Mouse (Mus musculus): Measurements from ENCODE around the gene Ndufb2.

The Ndufb2 gene

DNA sequence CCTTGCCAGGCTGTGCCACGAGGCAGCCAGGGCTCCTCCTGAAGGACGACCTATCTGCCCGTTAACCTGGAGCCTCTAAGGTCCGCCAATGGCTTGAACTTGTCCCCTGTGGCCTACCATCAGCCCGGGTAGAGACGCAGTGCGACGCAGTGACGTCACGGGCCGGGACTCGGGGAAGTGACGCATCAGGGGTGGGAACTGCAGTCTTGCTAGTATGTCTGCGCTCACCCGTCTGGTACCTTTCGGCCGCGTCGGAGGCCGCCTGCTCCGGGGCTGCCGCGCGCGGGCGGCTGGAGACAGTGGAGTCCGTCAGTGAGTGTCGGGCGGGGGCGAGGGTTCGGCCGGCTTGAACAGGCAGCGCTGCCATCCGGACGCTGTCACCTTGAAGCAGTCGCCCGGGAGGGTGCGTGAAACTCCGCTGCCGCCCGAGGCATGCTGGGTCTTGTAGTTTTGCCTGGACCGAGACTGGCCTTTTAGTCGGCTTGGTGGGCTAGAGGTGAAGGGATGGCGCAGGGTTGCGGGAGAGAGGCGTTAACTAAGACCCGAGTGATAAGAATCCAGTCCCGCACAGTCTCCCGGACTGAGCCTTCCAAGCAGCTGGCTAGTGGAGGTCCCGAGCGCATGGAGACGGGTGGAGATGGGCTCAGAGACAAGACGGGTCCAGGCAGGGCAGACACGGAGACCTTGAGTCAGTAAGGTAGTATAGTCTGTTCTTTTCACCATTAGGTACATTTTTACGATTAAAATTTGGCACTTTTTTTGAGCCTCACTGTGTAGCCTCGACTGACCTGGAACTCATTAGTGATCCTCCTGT is at the start of gene Ndufb2:
Ndufb2 (plus strand) TSS at position 174 of the 814 bp plus-strand sequence.
- peak; percentile 83 to 89 for DNase-seq

DNA sequence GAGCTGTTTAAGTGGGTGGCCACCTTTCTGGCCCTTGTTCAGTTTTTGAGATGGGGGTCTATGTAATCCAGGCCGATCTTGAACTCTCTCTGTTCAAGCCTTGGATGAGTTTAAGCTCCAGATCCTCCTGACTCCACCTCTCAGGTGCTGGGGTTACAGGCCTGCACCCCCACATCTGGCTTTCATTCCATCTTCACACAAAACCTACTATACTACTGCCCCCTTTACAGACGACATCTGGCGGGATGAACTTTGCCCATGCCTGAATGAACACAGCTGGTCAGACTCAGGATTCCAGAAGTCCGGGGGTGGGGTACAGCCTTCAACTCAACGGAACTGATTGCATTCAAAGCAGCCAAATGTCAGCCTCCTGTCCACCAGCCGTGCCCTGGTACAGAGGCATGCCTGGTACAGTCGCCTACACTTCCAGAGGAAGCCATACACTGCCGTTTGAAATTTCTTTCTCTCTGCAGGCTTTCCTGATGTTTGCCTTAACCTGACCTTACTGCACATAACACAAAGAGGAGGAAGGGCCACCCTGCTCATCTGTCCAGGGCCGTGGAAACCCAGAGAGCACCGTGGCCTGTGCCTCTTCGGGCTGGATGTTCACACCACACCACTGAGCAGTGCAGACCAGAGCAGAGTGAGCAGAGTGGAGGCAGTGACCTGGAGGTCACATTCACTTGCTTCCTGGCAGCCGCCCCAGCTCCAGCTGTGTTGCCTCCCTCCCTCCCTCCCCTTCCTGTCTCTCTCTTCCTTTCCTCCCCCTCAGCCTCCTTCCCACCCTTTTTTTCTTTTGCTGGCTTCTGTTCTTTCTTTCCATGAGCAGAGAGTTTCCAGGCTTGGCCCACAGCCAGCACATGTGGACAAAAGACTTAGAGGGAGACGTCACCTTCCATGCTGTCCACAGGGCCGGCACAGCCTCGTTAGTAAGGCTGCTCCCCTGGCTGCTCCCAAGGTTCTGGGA is 49.5 kb upstream of the Ndufb2 start:
- no peak for DNase-seq

DNA sequence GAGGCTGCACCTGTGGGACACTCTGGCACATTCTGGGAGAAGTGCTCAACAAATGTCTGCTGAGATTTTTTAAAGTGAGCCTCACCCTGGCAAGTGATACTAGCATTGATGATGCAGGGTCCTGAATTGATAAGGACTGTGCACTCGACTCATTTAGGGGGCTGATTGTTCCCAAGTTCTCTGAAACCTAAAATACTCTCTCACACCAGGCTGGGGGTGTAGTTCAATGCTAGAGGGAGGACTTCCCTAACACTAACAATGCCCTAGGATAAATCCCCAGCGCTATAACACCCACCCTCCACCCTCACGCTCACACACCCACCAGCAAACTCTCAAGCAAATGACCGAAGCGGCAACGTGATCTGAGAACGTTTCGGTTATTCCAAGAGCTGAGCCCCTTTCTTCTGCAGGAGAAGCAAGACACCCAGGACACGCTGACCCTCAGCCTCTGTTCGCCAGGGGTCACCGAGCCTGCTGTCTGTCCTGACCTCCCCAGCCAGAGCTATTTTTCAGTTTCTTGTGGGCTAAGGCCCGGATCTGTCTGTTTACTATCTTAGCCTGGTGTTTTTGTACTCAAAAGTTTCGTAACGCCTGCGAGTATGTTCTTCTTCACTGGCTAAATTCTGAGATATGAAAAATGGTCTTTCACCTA is 48.5 kb upstream of the Ndufb2 start:
- no peak for DNase-seq

DNA sequence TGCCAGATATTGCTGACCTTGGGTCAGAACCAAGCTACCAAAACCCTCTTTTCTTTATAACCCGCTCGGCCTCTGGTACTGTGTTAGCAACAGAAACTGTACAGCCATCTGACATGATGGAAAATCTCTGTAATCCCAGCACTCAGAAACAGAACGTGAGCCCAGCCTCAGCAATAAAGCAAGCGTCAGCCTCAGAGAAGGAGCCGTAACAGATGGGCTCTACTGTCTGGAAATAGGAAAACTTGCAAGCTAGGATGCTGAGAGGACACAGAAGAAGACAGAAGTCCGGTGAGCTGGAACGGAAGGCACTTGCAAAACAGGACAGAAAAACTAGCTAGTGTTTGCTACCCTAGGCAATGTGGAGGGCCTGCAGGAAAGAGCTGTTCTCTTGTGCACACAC is 46.9 kb upstream of the Ndufb2 start:
- no peak for DNase-seq

DNA sequence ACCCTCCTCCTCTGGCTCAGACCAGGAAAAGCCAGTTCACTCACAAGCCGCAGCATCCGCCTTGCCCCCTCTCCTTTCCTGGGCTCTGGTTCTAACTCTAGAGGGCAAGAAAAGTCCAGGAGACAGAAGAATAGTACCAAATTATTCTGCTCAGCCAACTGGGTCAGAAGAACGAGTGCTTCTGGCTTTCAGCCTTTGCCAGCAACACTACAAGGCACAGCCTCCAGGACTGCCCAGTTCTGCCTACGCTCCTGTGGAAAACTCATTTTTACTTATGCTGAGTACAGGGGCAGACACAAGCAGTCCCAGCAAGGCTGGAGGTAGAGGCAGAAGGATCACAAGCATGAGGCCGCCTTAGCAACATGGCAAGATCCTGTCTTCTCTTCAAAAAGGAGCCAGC is 44.3 kb upstream of the Ndufb2 start:
- DNase-seq, result no peak

GRCm38 (mm10) chr6:39551981-39552636 is 40.3 kb upstream of the Ndufb2 start:
- no peak for DNase-seq

DNA sequence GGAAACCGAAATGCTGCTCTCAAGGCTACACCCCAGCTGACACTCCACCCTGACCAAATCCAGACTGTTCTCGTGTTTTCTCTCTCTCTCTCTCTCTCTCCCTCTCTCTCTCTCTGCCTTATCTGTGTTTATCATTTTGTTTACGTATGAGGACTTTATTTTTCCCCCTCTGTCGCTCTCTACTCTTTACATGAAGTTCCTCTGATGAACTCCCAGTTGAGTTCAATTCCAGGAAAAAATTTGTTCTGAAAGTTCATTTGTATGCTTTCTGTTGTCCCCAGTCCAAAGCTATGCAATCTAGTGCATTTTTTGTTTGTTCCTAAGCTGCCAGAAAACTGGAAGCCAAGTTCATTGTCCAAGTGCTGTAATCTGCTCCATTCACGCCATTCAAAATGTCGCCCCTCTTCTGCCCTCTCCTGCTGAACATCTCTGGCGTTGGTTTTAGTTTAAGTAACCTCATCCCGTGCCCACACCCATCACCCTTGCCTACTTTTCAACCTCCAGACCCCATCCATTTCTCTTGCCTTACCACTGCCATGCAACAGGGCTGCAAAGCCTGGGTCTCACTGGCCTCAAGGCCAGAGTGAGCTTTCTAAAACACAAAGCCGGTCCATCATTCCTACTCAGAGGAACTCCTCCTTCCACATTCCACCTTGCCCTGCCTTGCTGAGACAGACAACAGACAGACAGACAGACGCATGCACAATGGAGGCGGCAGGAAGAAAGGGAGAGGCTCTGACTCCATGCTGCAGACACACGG is 37.3 kb upstream of the Ndufb2 start:
- no peak for DNase-seq

DNA sequence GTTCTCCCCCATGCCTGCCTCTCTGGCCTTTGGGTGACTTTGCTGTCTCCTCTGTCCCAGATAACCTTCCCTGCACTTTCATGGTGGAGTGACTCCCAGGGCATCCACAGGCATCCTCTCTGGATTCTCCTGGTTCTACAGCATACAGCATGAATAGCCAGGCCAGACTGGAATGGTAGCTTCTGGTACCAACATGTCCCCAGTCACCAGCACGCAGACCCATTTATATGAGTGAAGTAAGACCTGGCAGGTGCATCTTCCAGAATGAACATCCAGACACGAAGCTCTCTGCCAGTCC is 36.8 kb upstream of the Ndufb2 start:
- no peak for DNase-seq

GRCm38 (mm10) chr6:39556900-39557659 is 35.3 kb upstream of the Ndufb2 start:
- DNase-seq, result no peak

DNA sequence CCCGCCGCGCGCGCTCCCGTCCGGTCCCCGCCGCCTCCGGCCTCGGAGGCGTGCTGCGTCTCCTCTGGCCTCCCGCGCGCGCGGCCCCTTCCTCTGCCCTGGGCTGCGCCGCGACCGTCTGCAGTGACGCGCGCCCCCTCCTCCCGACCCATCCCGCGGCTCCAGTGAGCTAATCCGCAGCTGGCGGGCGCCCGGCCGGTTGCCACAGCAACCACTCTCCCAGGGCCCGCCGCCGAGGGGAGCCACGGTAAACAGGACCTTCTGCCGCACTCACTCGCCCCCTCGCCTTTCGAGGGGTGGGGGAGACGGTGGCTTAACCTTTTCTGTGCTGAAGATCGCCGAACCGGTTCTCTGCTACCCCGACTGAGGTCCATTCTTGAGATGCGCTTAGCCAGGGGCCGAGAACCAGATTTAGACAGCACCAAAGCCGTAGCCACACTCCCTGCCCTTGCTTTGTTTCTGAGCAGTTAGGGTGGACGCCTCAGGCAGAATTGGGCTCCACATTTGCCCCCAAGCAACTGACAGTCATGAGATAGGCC is 34.6 kb upstream of the Ndufb2 start, which contains the start of gene Dennd2a:
Dennd2a (minus strand) TSS at position 145 of the 539 bp plus-strand sequence.
- DNase-seq, result peak in 1 of 2 experiments; percentile 24

DNA sequence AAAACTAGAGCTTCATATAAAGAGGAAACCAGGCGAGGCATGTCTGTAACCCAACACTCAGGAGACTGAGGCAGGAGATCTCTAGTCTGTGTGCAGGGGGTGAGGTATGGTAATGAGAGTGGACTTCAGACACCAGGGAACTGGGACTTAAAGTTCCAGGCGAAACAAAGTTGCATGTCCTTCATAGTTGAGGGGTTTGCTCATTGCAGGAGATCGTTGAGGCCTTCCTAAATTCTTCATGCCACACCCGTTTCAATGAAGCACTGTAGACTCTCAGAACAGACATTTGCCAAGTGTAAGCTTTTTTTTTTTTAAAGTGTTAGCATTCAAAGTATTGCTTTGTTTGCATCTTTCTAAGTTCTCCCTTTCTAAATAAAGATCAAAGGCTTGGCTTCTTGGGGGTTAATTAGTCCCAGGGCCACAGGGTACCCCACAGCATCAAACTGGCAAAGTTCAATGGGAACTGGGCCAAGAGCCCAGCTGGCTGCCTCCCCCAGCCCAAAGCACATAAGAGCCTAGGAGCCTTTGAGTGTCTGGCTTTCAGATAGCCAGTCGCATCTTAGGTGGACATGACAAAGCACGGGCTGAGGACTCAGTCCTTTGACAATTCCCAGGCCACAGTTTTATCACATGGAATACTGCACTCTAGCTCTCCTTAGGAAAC is 33.0 kb upstream of the Ndufb2 start:
- no peak for DNase-seq

- peak in 1 of 2 experiments; percentile 39 for DNase-seq
Measured at GRCm38 (mm10) chr6:39562166-39563015, 30.0 kb upstream of the Ndufb2 start.

DNA sequence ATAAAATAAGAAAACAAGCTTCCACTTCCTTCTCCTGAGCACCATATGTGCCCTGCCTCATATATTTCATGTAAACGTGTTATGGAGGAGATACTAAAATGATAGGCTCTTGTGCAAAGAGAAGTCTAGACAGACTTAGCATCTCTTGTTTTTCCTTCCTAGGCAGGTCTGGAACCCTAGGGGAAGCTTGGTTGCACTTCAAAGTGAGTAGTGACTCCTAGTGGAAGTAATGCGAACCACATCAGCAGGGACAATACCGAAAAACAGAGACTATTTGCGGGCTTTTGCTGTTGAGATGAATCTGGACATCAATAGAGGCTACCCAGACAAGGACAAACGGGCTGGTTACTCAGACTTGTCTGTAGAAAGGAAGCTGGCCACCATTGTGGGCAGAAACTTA is 24.8 kb upstream of the Ndufb2 start:
- DNase-seq, result no peak

- DNase-seq, result no peak
Measured at GRCm38 (mm10) chr6:39570426-39570825, 21.9 kb upstream of the Ndufb2 start.

- peak; percentile 69 to 72 for DNase-seq
Measured at GRCm38 (mm10) chr6:39573791-39574554, 18.4 kb upstream of the Ndufb2 start, which contains the start of gene Adck2. Adck2 (plus strand) TSS chr6:39573873.

DNA sequence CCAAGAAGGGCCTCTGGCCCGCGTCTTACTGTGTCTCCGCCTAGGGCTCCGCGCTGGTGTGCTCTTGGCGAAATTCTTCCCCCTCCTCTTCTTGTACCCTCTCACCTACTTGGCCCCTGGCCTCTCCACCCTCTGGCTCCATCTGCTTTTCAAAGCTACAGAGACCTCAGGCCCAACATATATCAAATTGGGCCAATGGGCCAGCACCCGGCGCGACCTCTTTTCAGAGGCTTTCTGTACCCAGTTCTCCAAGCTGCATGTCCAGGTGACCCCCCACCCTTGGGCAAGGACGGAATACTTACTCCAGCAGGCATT is 17.9 kb upstream of the Ndufb2 start:
- DNase-seq, result peak in 1 of 2 experiments; percentile 10

DNA sequence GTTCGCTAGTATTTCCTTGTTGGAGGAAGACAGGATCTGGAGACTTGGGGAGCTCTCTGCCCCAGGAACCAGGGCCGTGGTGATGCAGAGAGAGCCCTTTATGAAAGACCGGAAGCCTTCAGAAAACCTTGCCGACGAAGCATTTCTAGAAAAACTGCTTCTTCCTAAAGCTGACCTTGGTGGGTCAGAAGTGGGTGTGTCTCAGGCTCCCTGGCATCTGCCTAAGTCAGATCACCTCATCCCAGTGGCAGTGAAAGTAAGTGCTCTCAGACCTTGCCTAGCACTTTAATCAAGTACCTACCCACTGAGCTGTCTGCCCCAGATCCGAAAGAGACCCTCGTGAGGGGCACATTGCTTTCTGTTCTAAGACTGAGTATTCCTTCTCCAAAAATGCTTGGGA is 17.4 kb upstream of the Ndufb2 start:
- DNase-seq, result no peak

- DNase-seq, result no peak
Measured at GRCm38 (mm10) chr6:39579552-39579951, 12.8 kb upstream of the Ndufb2 start.

- DNase-seq, result no peak
Measured at GRCm38 (mm10) chr6:39580558-39580957, 11.8 kb upstream of the Ndufb2 start.

Data from thymus, adult 18-20 months (tissue).